ENCODE assay signal across 24 mouse cellular contexts in genomic region chr10:116904503-116904908, GRCm38 (mm10). TPM values are rescaled to one million over a fixed set of nuclear protein-coding genes. Genes with fewer than 3 reads are reported as not detected.
DNase-seq lines count a peak whose midpoint lies in the region; ATAC-seq and TF ChIP-seq lines count a peak whose summit lies in the region.
"Had no signal": no experiment of that assay in that cellular context is flagged by ENCODE, and none has a peak within 500 bp of the region (broad histone marks: within the 10 kb centered on the region; RNA-seq: fewer than 3 reads in every experiment).

No protein-coding gene starts in this region.

- H3K36me3 ChIP-seq in kidney, postnatal 0 days (ENCODE audit: insufficient read depth, low read length), result 0 out of 2 replicates have a peak, but pooled peaks cover 25% of the 10 kb centered on the region
- peaks cover 44% of the 10 kb centered on the region for H3K36me3 ChIP-seq in limb, embryonic 14.5 days (ENCODE audit: control insufficient read depth, insufficient read depth, low read length)
- H3K36me3 ChIP-seq in hindbrain, embryonic 14.5 days (replicated peaks; ENCODE audit: control insufficient read depth, insufficient read depth), result peaks cover 46% of the 10 kb centered on the region

- WGBS in kidney, postnatal 0 days, result 78% methylated on average over 10 of the region's 10 CpGs
- 85% methylated on average over 10 of the region's 10 CpGs for WGBS in limb, embryonic 14.5 days
- 89% methylated on average over 10 of the region's 10 CpGs for WGBS in hindbrain, embryonic 14.5 days

- no peak overlapping the region for H3K27ac ChIP-seq in kidney, postnatal 0 days
- H3K27ac ChIP-seq in limb, embryonic 14.5 days (replicated peaks; ENCODE audit: low read depth, low read length), result no peak overlapping the region
- H3K27ac ChIP-seq in hindbrain, embryonic 14.5 days, result no peak overlapping the region
- H3K27ac ChIP-seq: heart, embryonic 13.5 days; hindbrain, embryonic 10.5 days; liver, embryonic 14.5 days; midbrain, embryonic 10.5 days; midbrain, embryonic 15.5 days had no signal

- no peak for TF ChIP-seq POLR2A in limb, embryonic 14.5 days (IDR thresholded peaks at IDR 0.05; ENCODE audit: borderline replicate concordance, extremely low read depth, insufficient read depth, insufficient read length)

- no peak for TF ChIP-seq CTCF in kidney, postnatal 0 days (IDR thresholded peaks at IDR 0.05; ENCODE audit: low read depth)

- no peak overlapping the region for H3K4me2 ChIP-seq in kidney, postnatal 0 days (ENCODE audit: low read length)
- no peak overlapping the region for H3K4me2 ChIP-seq in limb, embryonic 14.5 days (replicated peaks; ENCODE audit: low read depth, low read length, severe bottlenecking)
- H3K4me2 ChIP-seq in hindbrain, embryonic 14.5 days (replicated peaks), result no peak overlapping the region
- H3K4me2 ChIP-seq: heart, embryonic 13.5 days; lung, embryonic 14.5 days; midbrain, embryonic 15.5 days had no signal

- H3K9ac ChIP-seq in kidney, postnatal 0 days (ENCODE audit: low read depth, low read length), result no peak overlapping the region
- no peak overlapping the region for H3K9ac ChIP-seq in limb, embryonic 14.5 days (ENCODE audit: low read depth, low read length, severe bottlenecking)
- no peak overlapping the region for H3K9ac ChIP-seq in hindbrain, embryonic 14.5 days
- H3K9ac ChIP-seq: heart, embryonic 13.5 days; liver, embryonic 14.5 days; lung, embryonic 14.5 days; midbrain, embryonic 15.5 days had no signal

- H3K4me1 ChIP-seq in kidney, postnatal 0 days (replicated peaks; ENCODE audit: insufficient read depth, low read length), result no peaks in the 10 kb centered on the region
- no peaks in the 10 kb centered on the region for H3K4me1 ChIP-seq in limb, embryonic 14.5 days (ENCODE audit: control insufficient read depth, insufficient read depth, low read length)
- H3K4me1 ChIP-seq in hindbrain, embryonic 14.5 days (replicated peaks; ENCODE audit: control insufficient read depth, insufficient read depth, low read length), result no peaks in the 10 kb centered on the region
- H3K4me1 ChIP-seq: hindbrain, embryonic 10.5 days; midbrain, embryonic 10.5 days; midbrain, embryonic 15.5 days had no signal

- H3K4me3 ChIP-seq in kidney, postnatal 0 days (replicated peaks; ENCODE audit: low read depth, low read length), result no peak overlapping the region
- H3K4me3 ChIP-seq in limb, embryonic 14.5 days (replicated peaks; ENCODE audit: low read length), result no peak overlapping the region
- no peak overlapping the region for H3K4me3 ChIP-seq in hindbrain, embryonic 14.5 days (replicated peaks; ENCODE audit: low read length)
- H3K4me3 ChIP-seq: heart, embryonic 13.5 days; hindbrain, embryonic 10.5 days; midbrain, embryonic 10.5 days; midbrain, embryonic 15.5 days had no signal

- no peaks in the 10 kb centered on the region for H3K9me3 ChIP-seq in kidney, postnatal 0 days (replicated peaks; ENCODE audit: low read length)
- H3K9me3 ChIP-seq in limb, embryonic 14.5 days (ENCODE audit: control insufficient read depth, low read length), result no peaks in the 10 kb centered on the region
- no peaks in the 10 kb centered on the region for H3K9me3 ChIP-seq in hindbrain, embryonic 14.5 days (ENCODE audit: control insufficient read depth, low read length)
- H3K9me3 ChIP-seq: heart, embryonic 13.5 days; hindbrain, embryonic 10.5 days; midbrain, embryonic 10.5 days; midbrain, embryonic 15.5 days had no signal

- DNase-seq in kidney, postnatal 0 days (ENCODE audit: low spot score), result no peak
- no peak for DNase-seq in kidney, postnatal 36 days
- DNase-seq in retina, postnatal 1 day, result peak; percentile 15
- DNase-seq in retina, embryonic 14.5 days (ENCODE audit: low spot score), result no peak
- no peak for DNase-seq in limb, embryonic 14.5 days (ENCODE audit: low spot score)
- DNase-seq in c-Kit-positive CD71-positive TER-119-positive erythroid progenitor cells, embryonic 14.5 days (ENCODE audit: low spot score), result no peak
- DNase-seq in hindbrain, embryonic 14.5 days (ENCODE audit: low spot score), result no peak
- DNase-seq: adrenal gland, postnatal 14 days; cerebellum, adult 18-20 months; cerebellum, postnatal 10 days; heart, postnatal 14 days; kidney, postnatal 25 days; lung, embryonic 14.5 days; lung, postnatal 14 days; thymus, postnatal 4 days had no signal

- ATAC-seq in kidney, postnatal 0 days (replicated peaks; ENCODE audit: low FRiP score, low read depth), result peak; percentile 41; the same call in 1 of the 2 replicates
- ATAC-seq in limb, embryonic 14.5 days (ENCODE audit: low FRiP score, low read depth), result peak; percentile 72
- ATAC-seq in hindbrain, embryonic 14.5 days (ENCODE audit: low FRiP score), result no peak
- ATAC-seq: forebrain, embryonic 16.5 days; hindbrain, embryonic 16.5 days; midbrain, embryonic 15.5 days; Patski had no signal

- H3K27me3 ChIP-seq in kidney, postnatal 0 days (ENCODE audit: insufficient read depth, low read length), result no peaks in the 10 kb centered on the region
- H3K27me3 ChIP-seq in limb, embryonic 14.5 days (ENCODE audit: control insufficient read depth, insufficient read depth, low read length), result no peaks in the 10 kb centered on the region
- H3K27me3 ChIP-seq in hindbrain, embryonic 14.5 days (ENCODE audit: control insufficient read depth, insufficient read depth, low read length), result no peaks in the 10 kb centered on the region
- H3K27me3 ChIP-seq: heart, embryonic 13.5 days; midbrain, embryonic 15.5 days; Patski had no signal

RNA-seq across cellular contexts. Expression of gene Myrfl, which starts 7.8 kb away (rescaled TPM):
- polyA plus RNA-seq in kidney, postnatal 0 days (2015; fragmentation: Nextera tagmentation; extraction: Ambion mirVana), result 0.04 and 0.06 TPM in 2 replicates
- 0.13 and 0.18 TPM in 2 replicates for polyA plus RNA-seq in limb, embryonic 14.5 days (2012; rRNA removed)
- 0.07 and 0.19 TPM in 2 replicates for polyA plus RNA-seq in limb, embryonic 14.5 days (2014; fragmentation: Nextera tagmentation; extraction: Ambion mirVana)
- polyA plus RNA-seq in hindbrain, embryonic 14.5 days (2014; fragmentation: Nextera tagmentation; extraction: Ambion mirVana), result 0.08 TPM in 1 of 2 replicates, not detected in the other
- polyA plus RNA-seq: kidney, embryonic 14.5 days; liver, embryonic 14.5 days; lung, embryonic 14.5 days had no signal

RNA-seq across cellular contexts. Expression of gene Rab3ip, which starts 46.1 kb away (rescaled TPM):
- 173 and 176 TPM in 2 replicates for polyA plus RNA-seq in kidney, postnatal 0 days (2015; fragmentation: Nextera tagmentation; extraction: Ambion mirVana)
- polyA plus RNA-seq in limb, embryonic 14.5 days (2012; rRNA removed), result 27.0 and 61.7 TPM in 2 replicates
- 24.3 and 27.6 TPM in 2 replicates for polyA plus RNA-seq in limb, embryonic 14.5 days (2014; fragmentation: Nextera tagmentation; extraction: Ambion mirVana)
- polyA plus RNA-seq in hindbrain, embryonic 14.5 days (2014; fragmentation: Nextera tagmentation; extraction: Ambion mirVana), result 44.8 and 48.0 TPM in 2 replicates
